Mouse (Mus musculus): ENCODE measurements around the gene Zfp36.
"Not testable (repeated sequence)": the region's sequence is repeated elsewhere in the genome, so short reads cannot be mapped to it uniquely, and the experiment has no call there.

GRCm38 (mm10) chr7:28387384-28387783, 7.3 kb upstream of the Zfp36 start:
- TF ChIP-seq CTCF (IDR thresholded peaks at IDR 0.05); EP300 (IDR thresholded peaks at IDR 0.05; ENCODE audit: insufficient read depth, low read depth, low read length): not testable (repeated sequence)
